Mouse (Mus musculus): ENCODE results near the gene Rack1.

GRCm38 (mm10) chr11:48844309-48844708 is 44.2 kb downstream of the Rack1 start:
- no peak for TF ChIP-seq MAX (IDR thresholded peaks at IDR 0.05)
- TF ChIP-seq CTCF (IDR thresholded peaks at IDR 0.05; ENCODE audit: control insufficient read depth, insufficient read depth, insufficient read length), result no peak
- TF ChIP-seq USF1 (IDR thresholded peaks at IDR 0.05; ENCODE audit: low read depth), result no peak
- no peak for TF ChIP-seq MYOG (IDR thresholded peaks at IDR 0.05; ENCODE audit: control insufficient read depth, extremely low read depth, insufficient read length)
- TF ChIP-seq CEBPB (IDR thresholded peaks at IDR 0.05; ENCODE audit: low read depth), result no peak
- TF ChIP-seq FOSL1 (IDR thresholded peaks at IDR 0.05; ENCODE audit: insufficient read depth, low read length, poor library complexity, severe bottlenecking), result no peak
- no peak for TF ChIP-seq MYOD1 (IDR thresholded peaks at IDR 0.05; ENCODE audit: control insufficient read depth, insufficient read length, low read depth)
